Mouse (Mus musculus): ENCODE measurements around the gene Mboat7.
"Not testable (repeated sequence)": the region's sequence is repeated elsewhere in the genome, so short reads cannot be mapped to it uniquely, and the experiment has no call there.

The Mboat7 gene

GRCm38 (mm10) chr7:3692987-3693808 lies at the start of gene Mboat7:
Mboat7 (minus strand) TSS chr7:3693523.
- peak; percentile 98 for DNase-seq (ENCODE audit: low spot score)

GRCm38 (mm10) chr7:3732675-3733074 lies 39.4 kb upstream of the Mboat7 start:
- not testable (repeated sequence) for DNase-seq (ENCODE audit: low spot score)

- DNase-seq (ENCODE audit: low spot score) = not testable (repeated sequence)
Measured at GRCm38 (mm10) chr7:3725459-3725858, 32.1 kb upstream of the Mboat7 start.

GRCm38 (mm10) chr7:3720268-3720667 lies 26.9 kb upstream of the Mboat7 start, which contains the start of gene Pirb:
Pirb (minus strand) TSS chr7:3720391.
- not testable (repeated sequence) for DNase-seq (ENCODE audit: low spot score)

- DNase-seq (ENCODE audit: low spot score) = no peak
Measured at GRCm38 (mm10) chr7:3715249-3715648, 21.9 kb upstream of the Mboat7 start.

- DNase-seq (ENCODE audit: low spot score) = no peak
Measured at GRCm38 (mm10) chr7:3712264-3712942, 19.1 kb upstream of the Mboat7 start.

- no peak for DNase-seq (ENCODE audit: low spot score)
Measured at GRCm38 (mm10) chr7:3709000-3709399, 15.7 kb upstream of the Mboat7 start.

GRCm38 (mm10) chr7:3708447-3708980 lies 15.2 kb upstream of the Mboat7 start:
- DNase-seq (ENCODE audit: low spot score) = not testable (repeated sequence)

- DNase-seq (ENCODE audit: low spot score) = no peak
Measured at GRCm38 (mm10) chr7:3707568-3708413, 14.5 kb upstream of the Mboat7 start.

GRCm38 (mm10) chr7:3707027-3707426 lies 13.7 kb upstream of the Mboat7 start:
- DNase-seq (ENCODE audit: low spot score) = peak; percentile 9

- no peak for DNase-seq (ENCODE audit: low spot score)
Measured at GRCm38 (mm10) chr7:3706343-3706934, 13.1 kb upstream of the Mboat7 start.

GRCm38 (mm10) chr7:3705911-3706310 lies 12.6 kb upstream of the Mboat7 start:
- no peak for DNase-seq (ENCODE audit: low spot score)

GRCm38 (mm10) chr7:3705461-3705860 lies 12.1 kb upstream of the Mboat7 start:
- not testable (repeated sequence) for DNase-seq (ENCODE audit: low spot score)

GRCm38 (mm10) chr7:3704475-3704874 lies 11.2 kb upstream of the Mboat7 start:
- DNase-seq (ENCODE audit: low spot score) = no peak

- DNase-seq (ENCODE audit: low spot score) = peak; percentile 97
Measured at GRCm38 (mm10) chr7:3703879-3704441, 10.6 kb upstream of the Mboat7 start, which contains the start of gene Rps9. Rps9 (plus strand) TSS chr7:3703993.

- no peak for DNase-seq (ENCODE audit: low spot score)
Measured at GRCm38 (mm10) chr7:3703148-3703878, 10.0 kb upstream of the Mboat7 start.

- no peak for DNase-seq (ENCODE audit: low spot score)
Measured at GRCm38 (mm10) chr7:3698471-3698870, 5.1 kb upstream of the Mboat7 start.

- DNase-seq (ENCODE audit: low spot score) = not testable (repeated sequence)
Measured at GRCm38 (mm10) chr7:3694949-3695305, 1.6 kb upstream of the Mboat7 start.

- peak; percentile 81 for DNase-seq (ENCODE audit: low spot score)
Measured at GRCm38 (mm10) chr7:3694076-3694948, 989 bp upstream of the Mboat7 start.

GRCm38 (mm10) chr7:3693809-3694075 lies 419 bp upstream of the Mboat7 start:
- DNase-seq (ENCODE audit: low spot score) = no peak
